Mouse (Mus musculus) brain, adult 10 weeks (tissue): ENCODE data around the gene Wdr72. TPM values are rescaled to one million over a fixed set of nuclear protein-coding genes. Genes with fewer than 3 reads are reported as not detected.

Experiments used
- polyA plus RNA-seq: library from polyadenylated mRNA; stranded (reverse); fragments of 350-450 nt; fragmentation: Illumina TruSeq; extraction: RNeasy Lipid Tissue Mini Kit (QIAGEN cat#74804); gene quantifications from one replicate; pipeline ENCODE4 v1.2.3, GENCODE M21; 2015; ENCODE audit warnings: low read depth, low replicate concordance

Wdr72 gene
- 0.19 TPM for polyA plus RNA-seq

DNA sequence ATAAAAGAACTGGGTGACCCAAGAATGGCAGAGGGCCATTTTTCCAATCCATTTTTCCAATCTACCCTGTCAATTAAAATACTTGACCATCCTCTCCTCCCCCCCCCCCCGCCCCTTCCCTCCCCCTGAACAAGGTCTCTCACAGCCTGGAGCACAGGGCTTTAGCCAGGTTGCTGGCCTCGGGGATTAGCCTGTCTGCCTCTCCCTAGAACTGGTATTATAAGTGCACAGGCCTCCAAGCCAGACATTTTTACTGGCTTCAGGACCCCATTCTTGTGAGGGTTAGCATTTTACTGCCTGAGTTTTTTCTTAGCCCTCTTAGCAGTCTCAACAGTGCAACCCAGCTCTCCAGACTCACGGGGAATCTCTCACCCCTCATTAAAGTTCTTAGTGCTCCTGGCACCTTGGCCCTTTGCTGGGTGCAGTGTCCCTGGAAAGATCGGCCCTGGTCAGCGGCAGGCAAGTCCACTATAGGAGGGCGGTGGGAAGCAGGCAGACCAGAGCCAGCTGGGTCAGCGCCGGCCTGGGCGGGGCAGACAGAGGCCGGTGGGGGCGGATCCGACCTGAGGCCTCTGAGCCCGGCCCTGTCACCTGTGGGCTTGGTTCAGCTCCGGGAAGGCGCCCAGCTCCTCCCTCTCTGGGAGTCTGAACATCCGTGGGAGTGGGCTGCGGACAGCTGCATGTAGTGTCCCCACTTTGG is at the start of gene Wdr72:
Wdr72 (plus strand) TSS at position 596 of the 700 bp plus-strand sequence.

Other genes with a start within 250 kb of the Wdr72 start
- gene Unc13c, start 141.4 kb upstream of the Wdr72 start, polyA plus RNA-seq: 21.7 TPM